Mouse (Mus musculus) mesoderm, embryonic 11.5 days (tissue): ENCODE results near the gene Coa7.

ENCODE experiments used
- DNase-seq: peaks from one replicate; pipeline ENCODE4 v3.0.0-alpha.2; 2012; ENCODE audit warnings: low read depth, low spot score

Coa7 gene

DNA sequence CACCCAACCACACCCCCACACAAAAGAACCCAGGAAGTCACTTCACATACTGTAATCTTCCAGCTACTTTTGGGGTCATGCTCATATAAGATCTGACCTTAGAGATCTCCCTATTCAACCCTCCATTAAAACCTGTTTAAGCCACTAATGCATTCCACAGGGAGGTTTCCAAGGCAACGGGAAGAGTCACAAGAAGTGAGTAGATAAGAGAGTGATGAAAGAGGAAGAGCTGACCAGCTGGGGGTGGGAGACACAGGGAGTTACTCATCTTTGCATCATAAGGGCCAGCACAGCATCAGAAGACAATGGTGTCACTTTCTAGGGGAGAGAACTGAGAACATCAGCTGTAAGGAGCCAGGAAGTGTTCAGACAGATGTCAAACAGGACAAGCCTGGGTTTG, 52.2 kb downstream of the Coa7 start:
- DNase-seq = peak; percentile 44

DNA sequence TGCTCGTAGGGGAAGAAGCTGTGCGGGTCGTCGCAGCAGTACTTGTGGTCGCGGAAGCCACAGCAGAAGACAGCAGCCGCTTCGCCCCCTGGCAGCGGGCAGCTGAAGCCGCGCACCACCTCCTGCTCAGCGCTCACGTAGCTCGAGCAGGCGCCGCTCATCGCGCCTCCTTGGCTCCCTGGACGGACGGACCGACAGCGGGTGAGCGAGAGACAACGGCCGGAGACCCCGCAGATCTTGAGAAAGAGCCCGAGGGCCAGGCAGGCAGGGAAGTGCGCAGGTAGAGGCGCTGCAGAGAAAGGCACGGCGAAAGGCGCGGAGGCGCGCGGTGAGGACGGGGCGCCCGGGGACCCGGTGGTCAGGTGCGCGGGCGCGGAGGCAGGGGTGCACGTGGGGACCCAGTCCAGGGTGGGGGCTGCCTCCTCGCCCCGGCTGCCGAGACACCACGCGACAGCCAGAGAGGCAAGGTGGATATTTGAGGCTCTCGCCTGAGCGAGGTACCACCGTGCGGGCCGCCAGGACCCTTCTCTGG, 55.3 kb downstream of the Coa7 start, which contains the start of gene Shisal2a:
Shisal2a (minus strand) TSS at position 167 of the 532 bp plus-strand sequence.
- peak; percentile 26 for DNase-seq

DNA sequence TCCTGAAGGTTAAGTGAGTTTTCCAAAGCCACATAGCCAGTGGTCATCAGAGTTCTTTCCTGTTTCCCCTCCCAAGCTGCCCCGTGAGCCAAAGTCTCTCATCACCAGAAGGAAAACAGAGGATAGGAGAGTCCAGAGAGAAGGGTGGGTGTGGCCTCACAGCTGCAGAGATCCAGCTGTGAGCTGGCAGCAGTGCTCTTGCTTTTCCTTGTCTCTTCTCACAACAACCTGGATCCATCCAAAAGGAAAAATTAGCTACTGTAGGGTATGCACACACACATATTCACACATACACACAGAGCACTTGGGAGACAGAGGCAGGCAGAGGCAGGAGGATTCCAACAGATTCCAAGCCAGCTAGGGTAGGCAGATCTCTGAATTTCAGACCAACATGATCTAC, 58.1 kb downstream of the Coa7 start:
- no peak for DNase-seq

DNA sequence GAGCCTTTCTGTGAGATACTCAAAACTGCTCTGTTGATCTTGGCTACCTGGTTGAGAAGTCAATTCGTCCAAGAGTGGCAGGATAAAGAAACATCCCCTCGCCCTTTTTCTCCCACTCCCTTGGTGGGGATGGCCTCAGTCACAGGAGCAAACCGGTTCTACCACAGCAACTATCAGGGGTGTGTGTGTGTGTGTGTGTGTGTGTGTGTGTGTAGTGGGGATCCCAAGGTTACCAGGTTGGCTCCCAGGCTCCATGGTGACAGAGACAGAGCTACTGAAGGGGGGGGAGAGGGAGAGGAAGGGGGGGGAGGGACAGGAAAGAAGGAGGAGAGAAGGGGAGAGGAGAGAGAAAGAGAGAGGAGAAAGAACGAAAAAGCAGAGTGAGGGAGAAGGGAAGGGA, 59.2 kb downstream of the Coa7 start:
- no peak for DNase-seq

DNA sequence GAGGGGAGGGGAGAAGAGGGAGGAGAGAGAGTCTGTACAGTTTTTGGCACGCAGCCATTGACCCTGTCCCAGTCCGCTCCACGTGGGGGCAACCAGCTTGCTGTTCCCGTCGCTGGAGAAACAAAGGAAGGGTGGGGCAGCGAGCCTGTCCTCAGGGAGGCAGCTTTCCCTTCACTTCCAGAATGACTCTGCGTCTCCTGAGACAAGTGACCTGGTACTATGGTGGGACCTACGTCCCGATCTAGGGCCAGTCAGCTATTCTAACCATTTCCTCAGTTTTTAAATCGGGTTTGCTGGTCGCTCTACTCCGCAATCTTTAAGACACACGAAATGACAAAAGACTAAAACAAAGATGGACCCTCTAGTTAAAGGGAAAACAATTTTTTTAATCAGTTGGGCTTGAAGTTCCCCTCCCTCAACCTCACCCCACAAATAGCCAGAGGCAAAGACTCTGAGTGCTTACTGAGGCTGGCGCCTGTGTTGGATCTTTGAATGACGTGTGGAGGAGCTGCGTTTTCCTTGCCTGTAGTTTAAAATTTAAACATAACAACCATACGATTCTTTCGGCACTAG, 59.8 kb downstream of the Coa7 start:
- peak; percentile 65 for DNase-seq

DNA sequence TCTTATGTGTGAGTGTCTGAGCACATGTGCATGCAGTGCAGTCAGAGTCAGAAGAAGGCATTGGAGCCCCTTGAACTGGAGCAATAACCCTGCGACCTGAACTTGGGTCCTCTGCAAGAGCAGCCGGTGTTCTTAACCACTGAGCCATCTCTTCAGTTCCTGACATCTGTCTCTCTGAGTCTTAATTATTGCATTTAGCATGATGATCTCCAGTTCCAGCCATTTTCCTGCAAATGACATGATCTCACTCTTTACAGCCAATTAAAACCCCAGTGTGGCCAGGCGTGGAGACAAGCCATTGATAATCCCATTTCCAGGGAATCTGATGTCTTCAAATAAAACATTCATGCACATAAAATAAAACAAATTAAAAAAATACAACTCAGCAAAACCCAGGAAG, 60.8 kb downstream of the Coa7 start:
- DNase-seq = no peak

DNA sequence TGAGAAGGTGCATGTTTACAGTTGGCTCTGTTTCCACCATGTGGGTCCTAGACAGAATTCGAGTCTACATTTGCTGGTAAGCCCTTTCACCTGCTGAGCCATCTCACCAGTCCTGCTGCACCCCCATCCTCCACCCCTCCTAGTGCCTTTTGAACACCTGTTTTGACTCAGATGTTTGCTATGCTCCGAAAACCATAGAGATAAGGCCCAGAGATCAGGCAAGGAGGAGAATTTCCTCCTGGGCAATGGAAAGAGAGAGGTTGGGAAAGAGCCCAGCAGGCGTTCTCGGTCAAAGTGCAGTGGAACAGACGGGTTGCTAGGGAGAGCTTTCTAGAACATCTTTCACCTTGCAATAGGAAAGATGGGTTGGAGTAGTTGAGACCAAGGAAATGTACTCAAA, 63.2 kb downstream of the Coa7 start:
- DNase-seq = no peak
